Mouse (Mus musculus) right cerebral cortex, adult 18-20 months (tissue): ENCODE measurements at regions not wholly inside any gene's neighbourhood (a gene's known extent, or its start where the extent isn't known, plus 50 kb on each side); places are given as distances from the start of the nearest gene placed in this dataset.

Experiments used
- DNase-seq: peaks from one replicate; pipeline ENCODE4 v3.0.0; 2022; ENCODE audit warnings: mixed read lengths

DNA sequence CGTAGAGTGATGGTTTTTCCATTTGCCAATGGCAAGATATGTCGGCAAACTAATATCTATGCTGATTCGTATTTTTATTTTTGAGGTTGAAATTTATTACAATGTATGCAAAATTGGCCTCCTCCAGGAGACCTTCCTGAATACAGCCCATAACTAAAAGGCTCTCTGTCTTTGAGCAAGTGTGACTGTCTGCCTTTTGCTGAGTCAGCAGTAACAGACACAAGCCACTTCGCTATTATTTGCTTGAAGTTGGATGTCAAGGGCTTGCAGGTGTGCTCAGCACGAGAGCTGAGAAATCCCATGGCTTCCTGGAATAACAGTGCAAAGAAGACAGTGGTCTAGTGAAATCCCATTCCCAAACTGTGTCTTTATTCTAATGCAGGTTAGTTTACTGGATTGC is 56.9 kb downstream of the Dmrt2 start:
- DNase-seq, result no peak

DNA sequence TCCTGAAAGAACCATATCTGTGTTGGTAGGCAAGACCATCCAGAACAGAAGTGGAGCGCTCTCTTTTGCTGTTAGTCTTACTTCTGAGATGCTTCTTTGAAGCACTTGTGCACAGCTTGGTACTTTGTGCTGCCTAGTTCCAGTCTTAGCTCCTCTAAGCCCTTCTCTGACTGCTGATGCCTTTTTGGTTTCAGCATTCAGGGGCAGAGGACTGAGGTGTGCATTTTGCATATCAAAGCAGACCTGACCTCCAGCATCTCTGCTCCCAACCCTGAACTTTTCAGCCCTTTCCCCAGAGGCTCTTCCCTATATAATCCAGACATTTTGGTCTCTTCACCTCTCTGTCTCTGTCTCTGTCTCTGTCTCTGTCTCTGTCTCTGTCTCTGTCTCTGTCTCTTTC is 57.4 kb downstream of the Dmrt2 start:
- no peak for DNase-seq

DNA sequence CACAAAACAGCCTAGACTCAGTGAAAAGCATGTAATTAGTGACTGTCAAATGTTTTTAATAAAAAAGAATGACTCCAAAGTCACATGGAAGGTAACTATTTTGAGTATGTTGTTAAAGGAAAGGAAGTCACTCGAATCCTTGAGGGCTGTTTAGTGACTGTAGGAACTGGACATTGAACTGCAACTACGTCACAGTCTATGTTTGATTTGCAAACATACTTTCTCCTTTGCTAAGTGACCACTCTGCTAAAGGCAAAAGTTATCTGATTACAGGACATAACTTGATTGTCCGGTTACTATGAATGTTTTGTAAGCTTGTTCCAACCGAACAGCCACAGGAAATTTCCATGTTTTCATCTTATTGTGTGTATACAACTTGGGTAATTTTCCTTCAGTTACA is 106.2 kb downstream of the Dmrt2 start:
- DNase-seq, result no peak

- DNase-seq, result no peak
Measured at GRCm38 (mm10) chr19:25779356-25779755, 107.1 kb downstream of the Dmrt2 start.

GRCm38 (mm10) chr19:25781314-25781713 is 109.1 kb downstream of the Dmrt2 start:
- DNase-seq, result no peak

DNA sequence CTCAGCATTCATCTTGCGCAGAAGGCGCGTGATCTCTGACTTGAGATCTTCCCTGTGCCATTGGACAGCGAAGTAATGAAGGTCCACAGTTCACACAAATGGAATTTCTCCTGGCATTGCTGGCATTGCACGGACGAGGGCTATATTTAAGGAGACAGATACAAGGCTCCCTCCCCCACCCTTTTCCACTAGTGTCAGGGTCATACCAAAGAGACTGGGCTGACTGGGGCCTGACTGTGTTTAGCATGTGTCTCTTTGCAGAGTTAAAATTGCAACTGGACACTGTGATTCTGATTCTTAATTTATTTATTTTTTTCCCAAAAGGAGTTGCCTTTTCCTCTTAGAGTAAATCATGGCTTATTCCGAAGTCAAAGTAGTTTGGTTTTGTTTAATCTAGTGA is 130.5 kb downstream of the Dmrt2 start:
- no peak for DNase-seq

DNA sequence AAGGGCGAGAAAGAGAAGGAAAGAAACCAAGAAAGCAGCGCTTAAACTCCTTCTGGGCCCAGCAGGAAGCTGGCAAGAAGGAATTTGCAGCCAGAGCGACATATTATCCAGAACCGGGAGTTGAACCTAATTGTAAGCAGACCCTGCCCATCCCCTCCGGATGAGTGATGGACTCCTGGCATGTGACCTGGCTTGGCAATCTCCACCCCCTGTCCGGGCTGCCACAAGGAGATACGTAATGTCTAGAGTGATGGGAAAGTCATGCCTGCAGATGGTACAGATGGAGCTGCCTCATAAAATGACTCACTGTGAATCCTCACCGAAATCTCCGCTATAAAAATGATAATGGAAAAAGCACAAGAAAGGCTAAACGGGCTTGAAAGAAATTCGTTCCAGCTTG is 133.1 kb downstream of the Dmrt2 start:
- peak; percentile 53 for DNase-seq

DNA sequence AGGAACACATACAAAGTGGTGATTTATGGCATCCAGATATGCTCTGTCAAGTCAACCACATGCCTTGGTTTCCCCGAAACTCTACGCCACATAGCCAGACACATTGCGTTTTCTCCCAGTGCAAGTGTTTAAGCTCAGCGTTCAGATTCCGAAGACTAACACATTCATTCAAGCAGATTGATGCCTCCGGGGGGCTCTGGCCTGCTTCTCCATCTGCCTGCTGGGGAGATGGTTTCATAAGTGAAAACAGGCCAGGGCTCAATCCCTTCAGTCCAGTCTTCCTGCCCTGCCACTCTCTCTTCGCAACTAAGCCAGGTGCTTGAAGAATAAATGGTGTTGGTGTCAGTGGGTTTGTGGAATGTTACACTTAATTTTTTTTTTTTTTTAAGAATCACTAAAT is 141.4 kb downstream of the Dmrt2 start:
- DNase-seq, result no peak

GRCm38 (mm10) chr19:25845158-25845557 is 172.9 kb downstream of the Dmrt2 start:
- DNase-seq, result no peak

DNA sequence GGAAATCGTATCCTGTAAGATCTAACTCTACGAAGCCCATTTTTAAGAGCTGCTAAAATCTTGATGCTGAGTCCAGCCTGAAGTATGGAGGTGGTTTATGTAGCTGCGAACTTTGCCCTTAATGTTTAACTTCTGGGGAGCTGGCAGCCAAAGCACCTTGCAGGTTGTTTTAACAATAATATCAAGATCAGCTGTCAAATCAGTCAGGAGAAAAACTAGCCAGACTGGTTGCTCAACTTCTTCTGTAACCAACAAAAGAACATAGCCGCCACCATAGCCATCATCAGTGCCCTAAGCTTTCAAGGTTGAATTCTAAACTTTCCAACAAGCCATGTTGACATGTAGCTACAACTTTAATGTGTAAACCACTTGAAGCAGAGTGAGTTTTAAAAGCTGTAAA is 184.1 kb downstream of the Dmrt2 start:
- no peak for DNase-seq

- no peak for DNase-seq
Measured at GRCm38 (mm10) chr19:25863312-25863711, 191.1 kb downstream of the Dmrt2 start.

GRCm38 (mm10) chr19:25906721-25907120 is 234.5 kb downstream of the Dmrt2 start:
- DNase-seq, result no peak

GRCm38 (mm10) chr19:25922052-25922451 is 249.8 kb downstream of the Dmrt2 start:
- DNase-seq, result no peak

- DNase-seq, result no peak
Measured at GRCm38 (mm10) chr19:25922806-25923205, 250.6 kb downstream of the Dmrt2 start.

- no peak for DNase-seq
Measured at GRCm38 (mm10) chr19:25923727-25924384, 251.6 kb downstream of the Dmrt2 start.

- no peak for DNase-seq
Measured at GRCm38 (mm10) chr19:25924385-25924769, 252.2 kb downstream of the Dmrt2 start.

DNA sequence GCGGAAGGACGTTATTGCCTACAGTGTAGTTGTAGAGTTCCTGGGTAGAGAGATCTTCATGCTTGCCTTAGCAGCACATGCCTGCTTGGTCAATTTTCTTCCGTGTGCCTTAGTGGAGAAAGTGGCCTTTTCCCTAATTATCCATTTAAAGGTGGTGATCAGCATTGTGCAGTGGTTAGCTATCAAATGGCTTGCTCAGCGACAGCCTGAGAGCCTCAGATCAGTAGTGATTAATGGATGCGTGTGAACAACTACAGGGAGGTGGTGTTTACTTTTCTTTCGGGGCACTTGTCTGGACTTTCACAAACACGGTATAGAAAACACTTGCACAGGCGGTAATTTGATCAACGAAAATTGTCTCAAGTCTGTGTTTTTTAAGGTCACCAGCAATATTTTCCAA is 255.0 kb downstream of the Dmrt2 start:
- DNase-seq, result no peak

DNA sequence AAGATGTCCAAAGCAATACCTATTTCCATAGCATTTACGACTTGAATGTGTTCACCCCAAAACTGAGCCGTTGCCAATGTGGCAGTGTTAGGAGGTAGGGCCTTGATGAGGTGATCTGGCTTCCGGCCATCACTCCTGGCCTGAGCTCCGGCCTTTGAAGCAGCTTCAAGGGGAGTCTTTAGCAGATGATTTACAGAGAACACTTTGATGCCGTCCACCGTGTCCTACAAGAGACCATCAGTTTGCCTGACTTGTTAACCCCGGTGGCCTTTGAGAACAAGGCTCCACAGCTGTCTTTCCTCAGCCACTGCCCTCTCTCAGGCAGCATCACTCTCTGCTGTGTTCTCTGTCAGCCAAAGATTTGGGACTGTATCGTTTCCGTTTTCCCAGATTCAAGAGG is 265.1 kb downstream of the Dmrt2 start:
- no peak for DNase-seq

DNA sequence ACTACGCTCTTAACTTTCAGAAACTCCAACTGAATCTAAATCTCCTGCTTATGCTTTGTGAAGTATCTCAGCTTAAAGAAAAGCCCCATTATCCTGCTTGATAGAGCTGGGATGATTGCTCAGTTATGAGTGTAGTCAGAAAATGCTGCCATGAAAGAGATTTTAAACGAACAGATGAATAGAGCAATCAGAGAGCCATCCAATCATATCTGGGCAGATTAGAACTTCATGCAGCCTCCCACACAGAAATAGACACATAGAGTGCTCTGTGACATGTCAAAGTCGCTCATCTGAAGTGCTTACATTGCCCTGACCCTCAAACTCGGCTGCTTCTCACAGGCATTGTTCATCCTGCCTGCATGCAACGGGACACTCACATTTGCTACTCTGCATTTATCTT is 299.0 kb downstream of the Dmrt2 start:
- DNase-seq, result no peak

GRCm38 (mm10) chr19:25975202-25975601 is 303.0 kb downstream of the Dmrt2 start:
- DNase-seq, result no peak

DNA sequence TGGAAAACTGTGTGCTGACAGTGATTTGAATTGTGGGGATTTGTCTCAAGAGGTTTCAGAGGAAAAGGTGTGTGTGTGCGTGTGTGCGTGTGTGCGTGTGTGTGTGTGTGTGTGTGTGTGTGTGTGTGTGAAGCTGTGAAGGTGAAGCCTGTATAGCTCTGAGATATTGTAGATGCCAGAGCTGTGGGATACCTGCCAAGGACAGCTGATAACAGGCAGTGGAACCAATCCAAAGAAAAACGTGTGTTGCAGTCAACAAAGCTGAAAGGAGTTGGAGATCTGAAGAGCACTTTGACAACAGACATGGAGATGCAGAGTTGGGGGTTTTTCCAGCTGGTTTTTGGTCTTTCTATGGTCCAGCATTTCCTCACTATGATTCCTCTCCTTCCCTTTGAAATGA is 308.1 kb downstream of the Dmrt2 start:
- no peak for DNase-seq

DNA sequence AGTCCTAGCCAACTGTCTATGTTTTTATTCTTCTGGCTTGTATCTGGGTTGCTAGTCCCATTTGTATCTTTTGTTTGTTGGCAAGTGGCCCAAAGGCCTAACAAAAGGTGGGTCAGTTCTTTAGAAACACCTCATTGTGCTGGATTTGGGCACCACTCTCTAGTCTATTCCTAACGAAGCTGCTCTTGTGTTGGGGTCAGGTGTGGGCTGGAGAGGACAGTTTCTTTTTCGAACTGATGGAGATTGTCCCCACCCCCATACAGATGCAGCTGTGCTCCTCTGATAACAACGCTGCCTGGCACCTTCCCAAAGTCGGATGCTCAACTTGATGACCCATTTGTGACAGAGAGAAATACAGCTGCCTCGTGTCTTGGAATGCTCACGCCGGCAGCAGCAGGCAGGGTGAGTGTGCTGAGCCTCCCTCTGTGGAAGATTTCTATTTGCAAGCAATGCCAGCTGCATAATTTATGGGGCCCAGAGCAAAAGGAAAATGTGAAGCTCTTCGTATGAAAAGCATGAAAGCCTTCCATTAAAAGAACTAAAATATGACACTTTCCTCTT is 342.5 kb downstream of the Dmrt2 start:
- DNase-seq, result peak; percentile 45

- no peak for DNase-seq
Measured at GRCm38 (mm10) chr19:26021141-26021540, 348.9 kb downstream of the Dmrt2 start.

- no peak for DNase-seq
Measured at GRCm38 (mm10) chr19:26026103-26026502, 353.9 kb downstream of the Dmrt2 start.

GRCm38 (mm10) chr19:26037270-26037669 is 365.1 kb downstream of the Dmrt2 start:
- no peak for DNase-seq
